Mouse (Mus musculus) intestine, postnatal 0 days (tissue): ENCODE results near the gene Dpf1. TPM values are rescaled to one million over a fixed set of nuclear protein-coding genes. Genes with fewer than 3 reads are reported as not detected.
A peak's percentile ranks its signal among the peaks of the same experiment; 100 is the strongest.

Source experiments
- ATAC-seq: fragments of 200-750 bp; cut with Nextera tagmentation; 2 replicates; pipeline ENCODE4 v1.8.0; 2017; ENCODE audit warnings: mild to moderate bottlenecking, moderate TSS enrichment, moderate library complexity
- H3K27ac ChIP-seq: fragments of 300-500 bp; sonication (generic); 2 replicates; pipeline ENCODE4 v1.5.1; 2014; ENCODE audit warnings: mild to moderate bottlenecking, low read depth, low read length, moderate library complexity
- H3K27me3 ChIP-seq: fragments of 300-500 bp; sonication (generic); replicated peaks from 2 replicates; pipeline ENCODE4 v1.6.1; 2014; ENCODE audit warnings: low read length, mixed read lengths; ENCODE audit not compliant: control insufficient read depth, insufficient read depth
- H3K36me3 ChIP-seq: fragments of 300-500 bp; sonication (generic); 2 replicates; pipeline ENCODE4 v1.6.1; 2014; ENCODE audit warnings: mild to moderate bottlenecking, moderate library complexity; ENCODE audit not compliant: control insufficient read depth, insufficient read depth
- H3K4me1 ChIP-seq: fragments of 300-500 bp; sonication (generic); replicated peaks from 2 replicates; pipeline ENCODE4 v1.6.1; 2014; ENCODE audit warnings: antibody characterized with exemption, low read length, mixed read lengths; ENCODE audit not compliant: control insufficient read depth, insufficient read depth
- H3K4me2 ChIP-seq: fragments of 300-500 bp; sonication (generic); replicated peaks from 2 replicates; pipeline ENCODE4 v1.6.1; 2014; ENCODE audit warnings: low read depth, mild to moderate bottlenecking, moderate library complexity
- H3K4me3 ChIP-seq: fragments of 300-500 bp; sonication (generic); 2 replicates; pipeline ENCODE4 v1.5.1; 2014; ENCODE audit warnings: low read depth, low read length
- H3K9ac ChIP-seq: fragments of 300-500 bp; sonication (generic); 2 replicates; pipeline ENCODE4 v1.6.1; 2014; ENCODE audit warnings: mild to moderate bottlenecking, low read depth, low read length
- H3K9me3 ChIP-seq: fragments of 300-500 bp; sonication (generic); 2 replicates; pipeline ENCODE4 v1.6.1; 2016; ENCODE audit warnings: mixed run types; ENCODE audit not compliant: control insufficient read depth
- CTCF ChIP-seq: sonication (generic); IDR thresholded peaks from 2 replicates; pipeline ENCODE4 v1.5.1; 2016; ENCODE audit warnings: low read depth, mild to moderate bottlenecking, control low read depth, antibody characterized with exemption, moderate library complexity
- WGBS: fragments of 180-500 bp; shearing (Covaris S2); extraction: QIAGEN DNeasy Blood & Tissue Kit; methylation state at CpG from one replicate; pipeline ENCODE4 v1.1.7; 2014; 5-methylcytosine and 5-hydroxymethylcytosine counted together
- polyA plus RNA-seq: library from polyadenylated mRNA; unstranded; fragments of >200 nt; fragmentation: Nextera tagmentation; extraction: Ambion mirVana; gene quantifications from 2 replicates; pipeline ENCODE4 v1.2.1, GENCODE M21; 2015

Dpf1 gene
- polyA plus RNA-seq, 1 experiment from 2014 or later, result 1.7 TPM

GRCm38 (mm10) chr7:29296998-29297397 is 6.8 kb upstream of the Dpf1 start:
- Histone ChIP-seq H3K4me3 (no peak overlapping the region), H3K27me3 (no peaks in the 10 kb centered on the region), H3K36me3 (no peaks in the 10 kb centered on the region), H3K4me2 (0 out of 2 replicates have a peak overlapping the region, but pooled peaks have one; percentile 40), H3K9ac (no peak overlapping the region), H3K9me3 (no peaks in the 10 kb centered on the region), H3K27ac (no peak overlapping the region), H3K4me1 (0 out of 2 replicates have a peak, but pooled peaks cover 3% of the 10 kb centered on the region)
- WGBS, result 6% methylated on average over 10 of the region's 10 CpGs
- peak; percentile 89 for TF ChIP-seq CTCF
- no peak for ATAC-seq

GRCm38 (mm10) chr7:29301127-29301566 is 2.6 kb upstream of the Dpf1 start:
- H3K27me3 ChIP-seq, result peaks cover 33% of the 10 kb centered on the region
- WGBS, result 2% methylated on average over 7 of the region's 7 CpGs
- no peak for ATAC-seq
- H3K4me3 ChIP-seq, result no peak overlapping the region
- H3K9me3 ChIP-seq, result no peaks in the 10 kb centered on the region
- H3K4me2 ChIP-seq, result no peak overlapping the region
- H3K36me3 ChIP-seq, result no peaks in the 10 kb centered on the region
- H3K27ac ChIP-seq, result no peak overlapping the region
- H3K9ac ChIP-seq, result no peak overlapping the region
- peak; percentile 81 for TF ChIP-seq CTCF
- no peaks in the 10 kb centered on the region for H3K4me1 ChIP-seq

GRCm38 (mm10) chr7:29302641-29303040 is 1.1 kb upstream of the Dpf1 start:
- Histone ChIP-seq H3K36me3 (no peaks in the 10 kb centered on the region), H3K9me3 (no peaks in the 10 kb centered on the region), H3K4me3 (no peak overlapping the region), H3K27me3 (peaks cover 36% of the 10 kb centered on the region), H3K9ac (no peak overlapping the region), H3K4me2 (no peak overlapping the region), H3K27ac (no peak overlapping the region), H3K4me1 (no peaks in the 10 kb centered on the region; the same call in 1 of the 2 replicates)
- no peak for TF ChIP-seq CTCF
- 66% methylated on average over 7 of the region's 7 CpGs for WGBS
- ATAC-seq, result no peak

- Histone ChIP-seq H3K4me2 (peak overlapping the region; percentile 79), H3K9me3 (no peaks in the 10 kb centered on the region), H3K4me3 (peak overlapping the region; percentile 40), H3K36me3 (no peaks in the 10 kb centered on the region), H3K27me3 (peaks cover 44% of the 10 kb centered on the region), H3K4me1 (no peaks in the 10 kb centered on the region; the same call in 1 of the 2 replicates), H3K27ac (no peak overlapping the region), H3K9ac (no peak overlapping the region)
- ATAC-seq, result no peak
- WGBS, result 2% methylated on average over 41 of the region's 48 CpGs
- no peak for TF ChIP-seq CTCF
Observed at GRCm38 (mm10) chr7:29304463-29305262, 912 bp downstream of the Dpf1 start.

GRCm38 (mm10) chr7:29305263-29305988 is 1.7 kb downstream of the Dpf1 start:
- WGBS, result 47% methylated on average over 9 of the region's 9 CpGs
- no peak overlapping the region for H3K27ac ChIP-seq
- H3K9ac ChIP-seq, result no peak overlapping the region
- no peak for TF ChIP-seq CTCF
- no peaks in the 10 kb centered on the region for H3K36me3 ChIP-seq
- H3K4me3 ChIP-seq, result no peak overlapping the region
- peak overlapping the region; percentile 79 for H3K4me2 ChIP-seq
- H3K4me1 ChIP-seq, result no peaks in the 10 kb centered on the region; the same call in 1 of the 2 replicates
- H3K9me3 ChIP-seq, result no peaks in the 10 kb centered on the region
- peaks cover 44% of the 10 kb centered on the region for H3K27me3 ChIP-seq
- no peak for ATAC-seq

- TF ChIP-seq CTCF, result no peak
- H3K9ac ChIP-seq, result no peak overlapping the region
- ATAC-seq, result no peak
- H3K27ac ChIP-seq, result no peak overlapping the region
- H3K9me3 ChIP-seq, result no peaks in the 10 kb centered on the region
- 72% methylated on average over 7 of the region's 7 CpGs for WGBS
- H3K27me3 ChIP-seq, result peaks cover 44% of the 10 kb centered on the region
- H3K4me2 ChIP-seq, result no peak overlapping the region
- no peaks in the 10 kb centered on the region for H3K36me3 ChIP-seq
- H3K4me1 ChIP-seq, result no peaks in the 10 kb centered on the region; the same call in 1 of the 2 replicates
- no peak overlapping the region for H3K4me3 ChIP-seq
Observed at GRCm38 (mm10) chr7:29306108-29306507, 2.4 kb downstream of the Dpf1 start.
